Mouse (Mus musculus) limb, embryonic 11.5 days (tissue): ENCODE results near the gene Dusp3. TPM values are rescaled to one million over a fixed set of nuclear protein-coding genes. Genes with fewer than 3 reads are reported as not detected.

Source experiments
- ATAC-seq: fragments of 200-750 bp; cut with Nextera tagmentation; 2 replicates; pipeline ENCODE4 v1.8.0; 2017; ENCODE audit warnings: low read depth; ENCODE audit not compliant: insufficient number of reproducible peaks, low FRiP score, low TSS enrichment
- DNase-seq: peaks from one replicate; pipeline ENCODE4 v3.0.0-alpha.2; 2015; ENCODE audit warnings: low spot score
- H3K27ac ChIP-seq: fragments of 300-500 bp; sonication (generic); replicated peaks from 2 replicates; pipeline ENCODE4 v1.5.1; 2014; ENCODE audit warnings: low read depth, mild to moderate bottlenecking, low read length
- H3K27me3 ChIP-seq: fragments of 300-500 bp; sonication (generic); 2 replicates; pipeline ENCODE4 v1.6.1; 2014; ENCODE audit warnings: mild to moderate bottlenecking, low read length, mixed read lengths; ENCODE audit not compliant: control insufficient read depth, insufficient read depth
- H3K36me3 ChIP-seq: fragments of 300-500 bp; sonication (generic); 2 replicates; pipeline ENCODE4 v1.6.1; 2014; ENCODE audit warnings: mild to moderate bottlenecking, low read length, moderate library complexity, mixed read lengths; ENCODE audit not compliant: control insufficient read depth, insufficient read depth
- H3K4me1 ChIP-seq: fragments of 300-500 bp; sonication (generic); 2 replicates; pipeline ENCODE4 v1.6.1; 2014; ENCODE audit warnings: low read length, mixed read lengths; ENCODE audit not compliant: control insufficient read depth, insufficient read depth
- H3K4me2 ChIP-seq: fragments of 300-500 bp; sonication (generic); 2 replicates; pipeline ENCODE4 v1.6.1; 2014; ENCODE audit warnings: low read depth, mild to moderate bottlenecking, moderate library complexity; ENCODE audit not compliant: severe bottlenecking
- H3K4me3 ChIP-seq: fragments of 300-500 bp; sonication (generic); 2 replicates; pipeline ENCODE4 v1.5.1; 2014; ENCODE audit warnings: low read depth, low read length
- H3K9ac ChIP-seq: fragments of 300-500 bp; sonication (generic); 2 replicates; pipeline ENCODE4 v1.6.1; 2014; ENCODE audit warnings: mild to moderate bottlenecking, low read length
- H3K9me3 ChIP-seq: fragments of 300-500 bp; sonication (generic); 2 replicates; pipeline ENCODE4 v1.6.1; 2016; ENCODE audit warnings: low read length; ENCODE audit not compliant: control insufficient read depth
- WGBS: fragments of 180-500 bp; shearing (Covaris S2); extraction: QIAGEN DNeasy Blood & Tissue Kit; methylation state at CpG from one replicate; pipeline ENCODE4 v1.1.7; 2014; 5-methylcytosine and 5-hydroxymethylcytosine counted together
- polyA plus RNA-seq: library from polyadenylated mRNA; unstranded; fragments of >200 nt; fragmentation: Nextera tagmentation; extraction: Ambion mirVana; gene quantifications from 2 replicates; pipeline ENCODE4 v1.2.1, GENCODE M21; 2014

The Dusp3 gene
- polyA plus RNA-seq, 1 experiment from 2014 or later, result 11.3 TPM

- WGBS, result 90% methylated on average over 12 of the region's 12 CpGs
- Histone ChIP-seq H3K9ac (no peak overlapping the region), H3K4me2 (no peak overlapping the region), H3K36me3 (no peaks in the 10 kb centered on the region), H3K9me3 (no peaks in the 10 kb centered on the region), H3K4me3 (no peak overlapping the region), H3K27ac (no peak overlapping the region), H3K4me1 (no peaks in the 10 kb centered on the region), H3K27me3 (no peaks in the 10 kb centered on the region)
- no peak for ATAC-seq
- no peak for DNase-seq
Measured at GRCm38 (mm10) chr11:101921361-101921952, 65.4 kb downstream of the Dusp3 start.

Other genes with a start within 250 kb of the Dusp3 start
- 27.6 and 29.3 TPM in 2 replicates for gene Etv4, start 201.6 kb downstream of the Dusp3 start, polyA plus RNA-seq
- gene Meox1, start 92.6 kb downstream of the Dusp3 start, polyA plus RNA-seq, result 10.7 and 12.6 TPM in 2 replicates
- 0.41 and 0.43 TPM in 2 replicates for gene Sost, start 20.0 kb downstream of the Dusp3 start, polyA plus RNA-seq
- not detected in 2 replicates for gene Cfap97d1, start 2.7 kb downstream of the Dusp3 start, polyA plus RNA-seq
- gene Mpp3, start 41.4 kb upstream of the Dusp3 start, polyA plus RNA-seq, result 11.3 and 12.7 TPM in 2 replicates
- 0.35 and 0.47 TPM in 2 replicates for gene Cd300lg, start 54.5 kb upstream of the Dusp3 start, polyA plus RNA-seq
- gene Mpp2, start 101.5 kb upstream of the Dusp3 start, polyA plus RNA-seq, result 9.1 and 10.7 TPM in 2 replicates
- gene Ppy, start 114.3 kb upstream of the Dusp3 start, polyA plus RNA-seq, result not detected in 2 replicates
- gene Pyy, start 120.8 kb upstream of the Dusp3 start, polyA plus RNA-seq, result not detected in 2 replicates
- gene Nags, start 158.5 kb upstream of the Dusp3 start, polyA plus RNA-seq, result 0.08 and 0.13 TPM in 2 replicates
- gene Tmem101, start 169.4 kb upstream of the Dusp3 start, polyA plus RNA-seq, result 39.3 and 41.2 TPM in 2 replicates
- gene Lsm12, start 198.3 kb upstream of the Dusp3 start, polyA plus RNA-seq, result 74.5 and 88.5 TPM in 2 replicates
- gene G6pc3, start 202.6 kb upstream of the Dusp3 start, polyA plus RNA-seq, result 39.8 and 41.9 TPM in 2 replicates
- 21.3 and 24.0 TPM in 2 replicates for gene Hdac5, start 243.2 kb upstream of the Dusp3 start, polyA plus RNA-seq